Mouse (Mus musculus): ENCODE data around the gene Abcb4. TPM values are rescaled to one million over a fixed set of nuclear protein-coding genes. Genes with fewer than 3 reads are reported as not detected.
"Not testable (repeated sequence)": the region's sequence is repeated elsewhere in the genome, so short reads cannot be mapped to it uniquely, and the experiment has no call there.

The Abcb4 gene
- total RNA-seq, 2 experiments from 2014 or later, result 2.7 to 3.9 TPM

DNA sequence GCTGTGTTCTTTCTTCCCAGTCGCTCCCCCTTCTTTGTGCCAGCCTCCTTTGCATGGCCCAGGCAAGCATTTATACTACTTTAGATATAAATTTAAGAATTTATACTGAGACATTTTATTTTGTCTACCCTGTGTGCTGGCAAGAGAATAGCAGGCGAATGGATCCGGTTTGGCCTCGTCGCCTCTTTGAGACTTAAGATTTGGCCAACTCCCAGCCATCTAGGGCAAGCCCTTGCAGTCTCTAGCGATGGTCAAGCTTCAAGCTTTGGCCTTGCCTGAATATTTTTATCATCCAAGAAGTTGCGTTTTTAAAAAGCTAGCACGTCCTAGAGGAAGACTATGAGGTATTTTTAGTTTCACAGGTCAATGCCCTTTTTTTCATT, 104.0 kb downstream of the Abcb4 start:
- DNase-seq, result no peak

DNA sequence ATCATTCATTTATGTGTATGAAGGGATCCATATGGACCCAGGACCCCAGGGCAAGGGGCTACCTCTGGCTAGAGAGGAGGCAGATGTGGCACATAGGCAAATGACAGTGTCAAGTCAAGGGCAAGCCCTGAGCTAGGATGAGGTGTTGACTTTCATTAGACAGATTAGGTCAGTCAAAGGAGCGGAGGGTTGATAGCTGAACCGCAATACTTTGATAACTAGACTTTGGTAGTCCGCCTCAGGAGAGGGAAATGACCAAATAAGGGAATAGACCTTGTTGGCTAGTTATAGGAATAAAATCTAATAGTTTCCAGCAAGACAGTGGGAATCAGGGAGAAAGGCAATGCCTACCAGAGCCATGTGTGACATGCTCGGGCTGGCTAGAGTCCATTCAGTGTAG, 105.6 kb downstream of the Abcb4 start:
- DNase-seq, result no peak

GRCm38 (mm10) chr5:9000006-9000405, 106.5 kb downstream of the Abcb4 start:
- DNase-seq, result not testable (repeated sequence)

GRCm38 (mm10) chr5:9006585-9006984, 113.1 kb downstream of the Abcb4 start:
- DNase-seq, result not testable (repeated sequence)

Other genes with a start within 250 kb of the Abcb4 start
- gene Abcb1a, start 233.6 kb upstream of the Abcb4 start, total RNA-seq (2021), result 10 to 100 TPM; 53.7 to 54.4 TPM
- gene Abcb1b, start 95.6 kb upstream of the Abcb4 start, total RNA-seq (2021), result 1,000 to 10,000 TPM; 1,841 to 2,403 TPM
- 10 to 100 TPM; 27.2 to 48.7 TPM for gene Crot, start 103.6 kb downstream of the Abcb4 start, total RNA-seq (2021)
- 10 to 100 TPM; 18.6 to 56.8 TPM for gene Tmem243, start 207.0 kb downstream of the Abcb4 start, total RNA-seq (2021)